Mouse (Mus musculus): ENCODE results near the gene Gnb4.

Gnb4 gene

DNA sequence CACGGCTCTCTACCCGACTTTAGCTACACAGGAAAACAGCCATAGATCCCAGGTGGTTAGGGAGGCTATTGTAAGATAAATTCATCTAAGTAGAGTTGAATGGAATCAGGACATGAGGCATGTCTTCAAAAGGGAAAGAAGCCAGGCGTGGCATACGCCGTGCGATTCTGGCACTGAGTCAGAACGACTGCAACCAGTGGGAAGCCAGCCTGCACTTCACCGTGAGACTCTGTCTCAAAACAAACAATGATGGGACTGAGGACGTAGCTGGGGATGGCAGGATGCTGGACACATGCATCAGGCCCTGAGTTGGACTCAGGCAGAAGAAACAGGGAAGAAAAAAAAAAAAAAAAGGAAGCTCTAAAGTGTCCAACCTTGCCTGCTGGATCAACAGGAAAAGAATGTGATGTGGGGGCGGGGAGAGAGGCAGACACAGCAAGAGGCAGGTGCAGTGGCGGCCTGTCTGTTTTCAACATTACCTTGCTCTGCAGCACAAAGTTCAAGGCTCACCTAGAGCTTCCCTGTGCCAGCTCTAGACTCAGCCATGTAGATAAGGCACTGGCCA lies 4.7 kb downstream of the Gnb4 start:
- peak; percentile 26 for DNase-seq

DNA sequence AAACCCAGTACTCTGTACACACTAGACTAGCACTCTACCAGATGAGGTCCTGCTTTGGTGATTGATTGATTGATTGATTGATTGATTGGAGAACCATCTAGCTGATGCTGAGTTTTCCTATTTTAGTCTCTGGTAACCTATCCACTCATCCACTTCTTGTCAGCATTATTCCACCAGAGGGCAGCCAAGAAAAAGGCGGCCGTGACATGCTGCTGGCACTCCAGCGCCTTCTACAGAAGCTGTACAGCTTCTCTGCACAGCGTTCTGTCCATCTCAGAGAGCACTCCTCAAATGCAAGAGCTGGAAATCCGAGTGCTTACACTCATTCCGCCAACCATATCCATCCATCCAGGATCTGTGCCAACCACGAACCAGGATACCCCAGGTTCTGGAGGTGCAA lies 5.8 kb downstream of the Gnb4 start:
- DNase-seq: peak; percentile 82

DNA sequence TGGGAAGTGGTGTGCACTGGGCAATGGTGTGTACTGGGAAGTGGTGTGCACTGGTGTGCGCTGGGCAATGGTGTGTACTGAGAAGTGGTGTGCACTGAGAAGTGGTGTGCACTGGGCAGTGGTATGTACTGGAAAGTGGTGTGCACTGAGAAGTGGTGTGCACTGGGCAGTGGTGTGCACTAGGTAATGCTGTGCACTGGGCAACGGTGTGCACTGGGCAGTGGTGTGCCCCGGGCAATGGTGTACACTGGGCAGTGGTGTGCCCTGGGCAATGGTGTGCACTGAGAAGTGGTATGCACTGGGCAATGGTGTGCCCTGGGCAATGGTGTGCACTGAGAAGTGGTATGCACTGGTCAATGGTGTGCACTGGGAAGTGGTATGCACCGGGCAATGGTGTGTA lies 7.2 kb downstream of the Gnb4 start:
- no peak for DNase-seq

DNA sequence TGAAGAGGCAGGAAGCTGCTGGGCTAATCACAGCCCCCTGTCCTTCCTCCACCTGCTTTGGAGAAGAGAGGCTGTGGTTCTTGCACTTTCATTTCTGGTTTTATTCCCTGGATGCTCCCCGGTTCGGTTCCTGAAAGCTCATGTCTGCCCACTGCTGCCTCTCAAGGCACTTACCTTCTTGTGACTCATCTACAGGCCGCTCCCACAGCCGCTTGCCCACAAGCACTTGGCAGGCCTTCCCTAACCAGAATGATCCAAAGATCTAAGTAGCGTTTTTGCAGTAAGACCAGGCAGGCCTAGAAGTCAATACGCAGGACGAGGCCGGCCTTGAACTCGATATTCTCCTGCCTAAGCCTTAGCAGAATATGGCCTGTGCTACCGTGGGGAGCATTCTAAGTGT lies 15.3 kb downstream of the Gnb4 start:
- DNase-seq: peak; percentile 28

DNA sequence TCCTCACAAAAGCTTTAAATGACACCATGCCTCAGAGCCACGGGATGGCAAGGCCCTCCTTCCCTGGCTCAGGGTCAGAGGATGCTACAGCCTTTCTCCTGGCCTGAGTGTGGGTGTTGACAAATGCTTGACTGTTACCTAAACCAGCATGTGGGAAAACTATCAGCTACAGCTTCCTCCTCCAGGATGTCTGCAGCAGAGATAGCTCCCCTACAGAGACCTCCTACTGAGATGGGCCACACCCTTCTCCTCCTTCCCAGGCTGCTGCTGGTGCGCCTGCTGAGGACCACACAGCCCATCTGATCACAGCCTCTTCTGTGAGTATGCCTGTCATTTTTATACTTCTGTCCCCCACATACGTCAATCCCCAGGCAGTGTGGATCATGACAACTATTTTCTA lies 17.1 kb downstream of the Gnb4 start:
- no peak for DNase-seq

DNA sequence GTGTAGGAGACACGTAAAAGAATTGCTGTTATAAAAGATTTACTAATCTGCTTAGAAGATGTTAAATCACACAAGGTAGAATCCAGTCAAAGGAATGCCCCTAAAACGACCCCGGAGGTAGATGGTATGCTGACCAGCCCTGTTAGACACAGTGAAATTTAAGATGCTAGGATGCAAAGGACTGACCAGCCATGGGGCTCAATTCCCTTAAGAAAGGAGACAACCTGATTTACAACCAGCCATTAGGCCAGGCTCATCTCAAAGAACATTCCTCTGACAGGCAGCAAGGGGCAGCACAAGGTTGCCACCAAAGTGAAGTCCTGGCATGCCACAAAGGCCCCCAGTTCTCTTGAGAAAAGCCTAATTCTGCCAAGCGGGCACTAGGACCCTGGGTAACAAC lies 21.3 kb downstream of the Gnb4 start:
- DNase-seq: no peak

DNA sequence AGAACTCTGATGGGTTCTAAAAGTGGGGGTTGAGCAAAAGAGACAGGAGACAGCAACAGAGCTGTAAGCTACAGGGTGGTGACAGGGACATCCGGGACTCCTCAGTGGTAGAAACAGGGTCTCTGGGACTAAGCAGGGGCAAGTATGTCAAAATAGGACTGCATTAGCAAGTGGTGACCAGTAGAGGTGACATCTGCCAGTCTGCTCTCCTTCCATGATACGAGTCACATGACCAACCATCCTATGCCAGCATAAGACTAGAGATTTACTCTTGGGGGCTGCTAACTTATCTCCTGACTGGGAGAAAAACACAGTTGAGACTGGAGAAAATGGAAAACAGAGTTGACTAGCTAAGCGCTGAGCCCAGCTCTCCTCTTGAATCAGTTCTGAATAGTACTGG lies 30.1 kb downstream of the Gnb4 start:
- no peak for DNase-seq

DNA sequence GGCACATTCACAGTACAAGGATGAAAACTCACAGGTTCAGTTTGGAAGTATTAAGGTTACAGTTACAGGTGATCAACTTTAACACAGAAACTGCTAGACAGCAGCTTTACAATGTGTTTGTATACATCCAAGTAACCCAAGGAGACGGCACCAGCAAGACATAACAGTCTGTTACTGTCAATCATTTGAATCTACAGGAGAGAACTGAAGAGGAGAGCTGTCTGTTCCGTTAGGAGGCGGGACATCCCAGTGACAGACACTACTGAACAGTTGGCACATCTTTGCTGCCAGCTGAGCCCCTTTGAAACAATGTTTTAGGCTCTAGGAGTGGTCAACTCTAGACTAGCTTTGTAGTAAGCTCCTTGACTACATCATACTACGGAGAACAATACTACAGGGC lies 32.9 kb downstream of the Gnb4 start:
- no peak for DNase-seq

DNA sequence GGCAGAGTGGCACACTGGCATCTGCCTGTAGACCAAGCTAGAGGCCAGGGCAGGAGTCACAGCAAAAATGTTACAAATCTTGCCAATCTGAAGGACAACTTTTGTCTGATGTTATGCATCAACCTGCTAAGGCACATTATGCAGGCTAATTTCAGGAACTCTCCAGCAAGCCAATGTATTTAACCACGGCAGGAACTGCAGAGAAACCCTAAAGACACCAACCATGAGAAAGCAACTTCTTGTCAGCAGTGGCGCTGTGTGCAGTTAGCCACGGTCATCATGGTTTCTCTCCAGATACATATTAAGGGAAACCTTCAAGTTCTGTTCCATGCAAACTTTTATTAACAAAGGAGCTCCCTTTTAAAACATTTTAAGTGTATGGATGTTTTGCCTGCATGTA lies 34.5 kb downstream of the Gnb4 start:
- no peak for DNase-seq

DNA sequence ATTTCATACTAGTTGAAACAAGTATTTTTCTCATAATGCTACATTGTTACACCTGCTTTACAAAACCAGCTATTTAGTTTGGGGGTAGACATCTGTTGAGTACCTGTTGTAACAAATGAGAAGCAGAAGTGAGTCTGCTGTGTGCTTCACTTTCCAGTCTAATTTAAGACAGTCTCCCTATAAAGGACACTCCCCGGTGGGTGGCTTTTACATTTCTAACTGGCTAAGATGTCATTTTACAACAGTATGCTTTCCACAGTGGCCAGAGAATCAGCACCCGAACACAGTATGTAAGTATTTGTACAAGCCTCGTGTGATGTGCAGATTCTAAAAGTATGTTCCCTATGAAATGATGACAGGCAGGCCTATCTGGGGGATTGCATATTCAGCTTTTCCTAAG lies 35.6 kb downstream of the Gnb4 start:
- DNase-seq: no peak

DNA sequence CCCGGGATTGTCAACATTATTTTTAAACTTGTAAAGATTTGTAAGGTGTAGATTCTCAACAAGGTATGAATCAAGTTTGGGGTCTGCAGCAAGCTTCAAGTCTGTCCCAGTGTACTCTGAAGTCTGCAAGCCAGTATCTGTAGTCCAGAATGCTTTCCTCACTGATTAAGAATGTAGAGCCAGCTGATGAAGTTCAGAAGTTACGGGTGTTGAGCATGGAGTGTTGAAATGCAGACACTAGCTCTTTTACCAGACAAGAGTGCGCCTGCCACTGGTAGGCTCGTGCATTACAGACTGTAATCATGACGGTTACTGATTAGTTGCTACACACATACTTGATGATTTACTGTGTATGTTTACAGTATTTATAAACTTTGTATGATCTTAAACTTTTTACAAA lies 37.6 kb downstream of the Gnb4 start:
- DNase-seq: no peak

DNA sequence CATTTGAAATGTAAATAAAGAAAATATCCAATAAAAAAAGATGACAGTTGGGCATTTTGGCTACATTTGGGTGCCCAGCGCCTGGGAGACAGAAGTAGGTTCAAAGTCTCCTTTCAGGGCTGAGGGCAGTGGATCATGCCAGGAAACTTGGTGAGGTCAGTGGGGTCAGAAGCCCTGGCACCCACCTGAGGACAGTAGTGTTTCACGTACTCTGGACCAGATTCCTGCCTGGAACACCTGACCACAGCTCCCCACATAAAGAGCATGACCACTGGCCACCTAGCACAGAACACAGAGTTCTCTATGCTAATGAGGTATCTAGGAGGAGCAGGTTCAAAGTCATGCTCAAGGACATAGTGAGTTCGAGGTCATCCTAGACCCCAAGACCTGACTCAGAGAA lies 41.2 kb downstream of the Gnb4 start:
- no peak for DNase-seq

DNA sequence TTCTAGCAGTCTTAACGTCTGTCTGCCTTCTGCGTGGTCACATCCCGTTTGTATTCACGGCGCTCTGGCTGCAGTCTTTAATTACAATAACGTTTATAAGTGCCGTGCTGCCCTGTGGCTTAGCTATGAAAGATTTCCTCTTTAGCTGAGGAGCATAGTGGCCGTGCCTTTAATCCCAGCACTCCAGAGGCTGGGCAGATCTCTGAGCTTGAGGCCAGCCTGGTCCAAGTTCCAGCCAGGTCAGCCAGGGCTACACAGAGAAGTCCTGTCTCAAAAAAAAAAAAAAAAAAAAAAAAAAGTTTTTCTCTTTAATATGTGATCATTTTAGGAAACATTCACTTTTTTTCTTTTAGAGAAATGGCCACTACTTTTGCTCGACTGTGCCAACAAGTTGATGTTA lies 42.5 kb downstream of the Gnb4 start:
- DNase-seq: no peak

DNA sequence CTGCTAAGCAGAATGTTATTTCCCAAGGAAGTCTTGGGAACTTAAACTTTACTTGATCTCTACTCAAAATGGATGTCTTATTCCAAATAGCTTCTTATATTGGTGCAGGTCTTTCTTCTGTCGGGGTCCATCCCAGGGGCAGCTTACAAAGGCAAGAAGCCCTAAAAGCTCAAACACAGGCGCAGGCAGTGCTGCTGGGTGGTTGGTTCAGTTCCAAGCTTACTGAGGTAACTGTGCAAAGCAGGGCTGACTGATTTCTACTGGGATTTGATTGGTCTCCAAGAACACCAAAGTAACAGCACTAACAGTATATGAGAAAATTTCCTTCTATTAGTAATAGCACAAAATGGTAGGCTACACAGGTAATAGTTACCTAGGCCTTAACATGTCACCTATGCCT lies 43.3 kb downstream of the Gnb4 start:
- DNase-seq: no peak

DNA sequence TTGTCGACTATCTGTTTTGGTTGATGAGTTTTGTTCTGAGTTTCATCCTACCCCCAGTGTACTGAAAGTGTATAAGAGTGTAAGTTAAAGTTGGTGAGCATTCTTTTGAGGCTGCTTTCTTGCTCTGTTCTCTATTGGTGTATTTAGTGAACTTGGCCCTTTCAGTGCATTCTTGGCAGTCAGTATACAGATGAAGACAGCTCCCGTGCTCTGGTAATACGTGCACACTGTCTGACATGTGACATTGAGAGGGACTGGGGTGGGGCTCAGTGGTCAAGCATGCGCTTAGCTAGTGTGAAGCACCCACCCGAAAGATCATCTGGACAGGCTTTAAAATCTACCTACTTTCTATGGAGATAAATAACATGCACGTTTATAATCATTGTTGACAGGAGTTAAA lies 53.0 kb downstream of the Gnb4 start:
- DNase-seq: no peak

DNA sequence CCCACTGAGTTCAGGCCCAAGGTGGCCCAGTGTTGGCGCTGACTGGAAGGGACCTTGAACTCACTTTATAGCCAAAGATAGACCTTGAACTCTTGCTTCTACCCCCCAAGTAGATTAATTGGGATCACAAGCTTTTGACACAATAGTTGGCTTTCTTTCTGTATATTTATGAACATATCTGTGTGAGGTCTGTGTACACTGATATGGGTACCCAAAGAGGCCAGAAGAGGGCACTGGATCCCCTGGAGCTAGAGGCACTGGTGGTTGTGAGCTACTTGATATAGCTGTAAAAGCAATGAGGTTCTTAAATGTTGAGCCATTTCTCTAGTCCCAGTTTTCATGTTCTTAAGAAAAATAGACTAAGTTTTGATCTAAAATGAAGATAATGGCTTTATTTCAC lies 63.3 kb downstream of the Gnb4 start:
- DNase-seq: peak; percentile 26

DNA sequence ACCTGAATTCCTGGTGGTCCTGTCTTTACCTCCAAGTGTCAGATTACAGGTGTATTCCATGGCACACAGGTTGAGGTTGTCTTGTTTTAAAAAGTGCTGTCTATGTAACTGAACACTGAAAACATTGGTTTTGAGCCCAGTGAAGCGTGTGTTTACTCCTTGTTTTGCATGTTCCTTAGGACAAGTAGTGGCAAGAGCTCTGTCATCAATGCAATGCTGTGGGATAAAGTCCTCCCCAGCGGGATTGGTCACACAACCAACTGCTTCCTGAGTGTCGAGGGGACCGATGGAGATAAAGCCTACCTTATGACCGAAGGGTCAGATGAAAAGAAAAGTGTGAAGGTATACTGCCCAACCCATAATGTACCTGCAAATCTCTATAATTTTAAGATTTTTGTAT lies 78.3 kb downstream of the Gnb4 start:
- DNase-seq: no peak

DNA sequence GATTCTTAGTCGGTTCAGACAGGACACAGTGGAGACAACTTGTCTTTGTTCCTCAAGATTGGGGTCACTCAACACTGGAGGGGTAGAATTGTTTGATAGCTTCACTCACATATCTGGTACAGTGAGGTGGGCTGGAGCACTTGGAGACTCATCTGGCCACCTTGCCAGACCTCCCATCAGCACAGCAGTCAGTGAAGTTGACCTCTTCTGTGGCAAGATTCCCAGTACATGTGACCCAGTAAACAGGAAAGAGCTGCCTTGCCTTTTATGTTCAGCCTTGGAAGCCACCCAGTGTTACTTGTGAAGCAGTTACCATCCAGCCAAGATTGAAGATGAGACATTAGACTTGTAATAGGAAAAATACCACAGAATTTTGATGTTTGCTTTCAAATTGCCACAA lies 78.8 kb downstream of the Gnb4 start:
- DNase-seq: peak; percentile 91

DNA sequence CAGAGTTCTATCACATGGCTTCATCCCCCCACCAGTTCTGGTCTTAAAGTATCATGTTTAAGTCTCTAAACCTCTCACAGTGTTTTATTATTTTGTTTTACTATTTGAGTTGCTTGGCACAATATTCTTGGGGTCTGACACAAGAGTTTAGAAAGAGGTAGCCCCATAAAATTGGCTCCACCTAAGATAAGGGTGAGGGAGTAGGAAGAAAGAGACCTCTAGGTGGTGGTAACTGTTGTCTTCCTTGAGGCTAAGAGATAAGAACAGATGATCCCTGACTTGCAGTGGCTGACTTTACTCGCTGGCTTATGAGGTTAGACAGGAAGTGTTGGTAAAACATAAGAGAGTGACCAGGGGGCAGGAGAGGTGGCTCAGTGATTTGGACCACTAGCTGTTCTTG lies 80.7 kb downstream of the Gnb4 start:
- no peak for DNase-seq
